Mouse (Mus musculus): ENCODE results near the gene Nufip1. TPM values are rescaled to one million over a fixed set of nuclear protein-coding genes. Genes with fewer than 3 reads are reported as not detected.

The Nufip1 gene
- polyA plus RNA-seq (2015; fragmentation: Nextera tagmentation; extraction: Ambion mirVana), result 13.3 and 14.3 TPM in 2 replicates

DNA sequence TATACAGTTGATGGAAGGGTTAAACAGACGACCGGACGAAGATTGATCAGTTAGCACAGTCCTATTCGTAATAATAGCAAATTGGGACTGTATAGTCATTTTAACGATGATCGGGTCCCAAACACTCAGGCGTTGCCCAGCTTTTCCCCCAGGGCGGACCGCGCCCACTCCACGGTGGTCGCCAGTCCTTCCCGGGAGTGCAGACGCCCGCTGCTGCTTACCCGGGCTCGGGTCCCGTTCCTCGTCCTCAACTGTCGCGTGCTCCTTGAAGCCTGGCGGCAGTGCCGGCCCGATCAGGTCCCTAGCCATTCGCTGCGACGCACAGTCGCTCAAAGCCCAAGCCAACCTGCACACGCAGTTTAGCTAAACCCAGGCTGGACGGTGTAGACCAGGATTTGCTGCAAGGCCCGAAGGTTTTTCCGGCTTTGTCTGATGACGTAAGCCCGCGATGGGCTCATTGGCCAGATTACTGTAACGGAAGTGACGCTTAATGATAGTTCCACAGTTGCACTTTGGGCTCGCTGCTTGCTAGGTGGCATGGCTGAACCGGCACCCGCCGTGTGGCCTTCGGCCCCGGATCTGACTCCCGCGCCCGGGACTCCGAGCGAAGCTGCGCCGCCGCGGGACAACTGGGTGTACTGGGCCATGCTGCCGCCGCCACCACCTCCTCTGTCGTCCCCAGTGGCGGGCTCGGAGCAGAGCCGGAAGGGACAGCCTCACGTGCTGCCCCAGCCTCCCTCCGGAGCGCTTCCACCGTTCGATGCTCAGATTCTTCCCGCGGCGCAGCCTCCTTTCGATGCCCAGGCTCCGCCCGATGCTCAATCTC, at the start of gene Nufip1, which contains the start of gene Gpalpp1:
Gene Nufip1 (plus strand): TSS at position 496 of the 826 bp plus-strand sequence.
Gene Gpalpp1 (minus strand): TSS at position 365 of the 826 bp plus-strand sequence.
- Histone ChIP-seq H3K4me3 (peak within 1 kb of the TSS; percentile 89), H3K9me3 (no peaks in the 10 kb centered on the region), H3K4me2 (peak within 1 kb of the TSS; percentile 66), H3K27ac (replicated peaks) (peak within 1 kb of the TSS; percentile 87), H3K9ac (peak within 1 kb of the TSS; percentile 85), H3K36me3 (peaks cover 33% of the 10 kb centered on the region), H3K4me1 (replicated peaks) (peaks cover 28% of the 10 kb centered on the region), H3K27me3 (no peaks in the 10 kb centered on the region)
- ATAC-seq (ENCODE audit: low read depth), result peak; percentile 99
- under 1% methylated on average over 69 of the region's 69 CpGs for WGBS

- no peak for ATAC-seq (ENCODE audit: low read depth)
- Histone ChIP-seq H3K27ac (replicated peaks) (peak overlapping the region; percentile 74), H3K9ac (no peak overlapping the region), H3K9me3 (no peaks in the 10 kb centered on the region), H3K4me1 (replicated peaks) (peaks cover 19% of the 10 kb centered on the region), H3K4me3 (no peak overlapping the region), H3K4me2 (no peak overlapping the region), H3K27me3 (no peaks in the 10 kb centered on the region), H3K36me3 (no peaks in the 10 kb centered on the region)
- 26% methylated on average over 1 of the region's 1 CpGs for WGBS
These were observed 43.5 kb upstream of the Nufip1 start for GRCm38 (mm10) chr14:76067237-76067636.

GRCm38 (mm10) chr14:76068296-76068695, 42.4 kb upstream of the Nufip1 start:
- Histone ChIP-seq H3K9ac (no peak overlapping the region), H3K9me3 (no peaks in the 10 kb centered on the region), H3K27ac (replicated peaks) (peak overlapping the region; percentile 79), H3K27me3 (no peaks in the 10 kb centered on the region), H3K4me3 (no peak overlapping the region), H3K4me1 (replicated peaks) (peaks cover 19% of the 10 kb centered on the region), H3K36me3 (no peaks in the 10 kb centered on the region), H3K4me2 (no peak overlapping the region)
- WGBS, result 56% methylated on average over 4 of the region's 4 CpGs
- no peak for ATAC-seq (ENCODE audit: low read depth)

- Histone ChIP-seq H3K9me3 (no peaks in the 10 kb centered on the region), H3K4me2 (no peak overlapping the region), H3K27ac (replicated peaks) (peak overlapping the region; percentile 79), H3K36me3 (no peaks in the 10 kb centered on the region), H3K9ac (no peak overlapping the region), H3K4me3 (no peak overlapping the region), H3K27me3 (no peaks in the 10 kb centered on the region), H3K4me1 (replicated peaks) (peaks cover 19% of the 10 kb centered on the region)
- 54% methylated on average over 4 of the region's 4 CpGs for WGBS
- ATAC-seq (ENCODE audit: low read depth), result no peak
These were observed 41.4 kb upstream of the Nufip1 start for GRCm38 (mm10) chr14:76069296-76069695.

GRCm38 (mm10) chr14:76072626-76073025, 38.1 kb upstream of the Nufip1 start:
- H3K36me3 ChIP-seq, result no peaks in the 10 kb centered on the region
- no peaks in the 10 kb centered on the region for H3K9me3 ChIP-seq
- no peaks in the 10 kb centered on the region for H3K27me3 ChIP-seq
- H3K4me1 ChIP-seq (replicated peaks), result peaks cover 29% of the 10 kb centered on the region
- H3K4me3 ChIP-seq, result no peak overlapping the region
- H3K27ac ChIP-seq (replicated peaks), result 0 out of 2 replicates have a peak overlapping the region, but pooled peaks have one; percentile 9
- no peak overlapping the region for H3K4me2 ChIP-seq
- no peak overlapping the region for H3K9ac ChIP-seq
- WGBS, result 68% methylated on average over 2 of the region's 2 CpGs
- ATAC-seq (ENCODE audit: low read depth), result no peak

- Histone ChIP-seq H3K4me3 (no peak overlapping the region), H3K9me3 (no peaks in the 10 kb centered on the region), H3K27ac (replicated peaks) (no peak overlapping the region), H3K9ac (no peak overlapping the region), H3K4me2 (no peak overlapping the region), H3K36me3 (no peaks in the 10 kb centered on the region), H3K27me3 (no peaks in the 10 kb centered on the region), H3K4me1 (replicated peaks) (peaks cover 24% of the 10 kb centered on the region)
- WGBS, result 77% methylated on average over 1 of the region's 1 CpGs
- no peak for ATAC-seq (ENCODE audit: low read depth)
These were observed 36.5 kb upstream of the Nufip1 start for GRCm38 (mm10) chr14:76074206-76074605.

- H3K4me1 ChIP-seq (replicated peaks), result peaks cover 15% of the 10 kb centered on the region
- H3K36me3 ChIP-seq, result no peaks in the 10 kb centered on the region
- H3K9me3 ChIP-seq, result no peaks in the 10 kb centered on the region
- no peaks in the 10 kb centered on the region for H3K27me3 ChIP-seq
- H3K4me2 ChIP-seq, result no peak overlapping the region
- no peak for ATAC-seq (ENCODE audit: low read depth)
- 0 out of 2 replicates have a peak overlapping the region, but pooled peaks have one; percentile 7 for H3K27ac ChIP-seq (replicated peaks)
- no peak overlapping the region for H3K4me3 ChIP-seq
- no peak overlapping the region for H3K9ac ChIP-seq
- WGBS, result 60% methylated on average over 4 of the region's 4 CpGs
These were observed 35.0 kb upstream of the Nufip1 start for GRCm38 (mm10) chr14:76075721-76076120.

- H3K4me2 ChIP-seq, result no peak overlapping the region
- no peak overlapping the region for H3K9ac ChIP-seq
- peak; percentile 57 for ATAC-seq (ENCODE audit: low read depth)
- peaks cover 15% of the 10 kb centered on the region for H3K4me1 ChIP-seq (replicated peaks)
- 42% methylated on average over 4 of the region's 4 CpGs for WGBS
- H3K9me3 ChIP-seq, result no peaks in the 10 kb centered on the region
- no peaks in the 10 kb centered on the region for H3K36me3 ChIP-seq
- no peak overlapping the region for H3K27ac ChIP-seq (replicated peaks)
- H3K4me3 ChIP-seq, result no peak overlapping the region
- no peaks in the 10 kb centered on the region for H3K27me3 ChIP-seq
These were observed 34.1 kb upstream of the Nufip1 start for GRCm38 (mm10) chr14:76076602-76077001.

GRCm38 (mm10) chr14:76077088-76077491, 33.6 kb upstream of the Nufip1 start:
- Histone ChIP-seq H3K4me1 (replicated peaks) (peaks cover 15% of the 10 kb centered on the region), H3K36me3 (no peaks in the 10 kb centered on the region), H3K4me3 (no peak overlapping the region), H3K9ac (no peak overlapping the region), H3K4me2 (no peak overlapping the region), H3K27ac (replicated peaks) (peak overlapping the region; percentile 20; the same call in 1 of the 2 replicates), H3K9me3 (no peaks in the 10 kb centered on the region), H3K27me3 (no peaks in the 10 kb centered on the region)
- peak; percentile 78 for ATAC-seq (ENCODE audit: low read depth)
- WGBS, result 47% methylated on average over 9 of the region's 9 CpGs

GRCm38 (mm10) chr14:76081451-76081850, 29.2 kb upstream of the Nufip1 start:
- WGBS, result 60% methylated on average over 11 of the region's 11 CpGs

GRCm38 (mm10) chr14:76082086-76082636, 28.5 kb upstream of the Nufip1 start:
- H3K4me1 ChIP-seq (replicated peaks), result peaks cover under 1% of the 10 kb centered on the region; the same call in 1 of the 2 replicates
- no peak overlapping the region for H3K27ac ChIP-seq (replicated peaks)
- no peak overlapping the region for H3K4me3 ChIP-seq
- H3K9ac ChIP-seq, result no peak overlapping the region
- H3K9me3 ChIP-seq, result no peaks in the 10 kb centered on the region
- 85% methylated on average over 13 of the region's 13 CpGs for WGBS
- H3K27me3 ChIP-seq, result no peaks in the 10 kb centered on the region
- ATAC-seq (ENCODE audit: low read depth), result no peak
- no peaks in the 10 kb centered on the region for H3K36me3 ChIP-seq
- H3K4me2 ChIP-seq, result no peak overlapping the region

More at GRCm38 (mm10) chr14:76081451-76081850, 29.2 kb upstream of the Nufip1 start:
- no peaks in the 10 kb centered on the region for H3K36me3 ChIP-seq
- H3K4me2 ChIP-seq, result no peak overlapping the region
- H3K27me3 ChIP-seq, result no peaks in the 10 kb centered on the region
- peaks cover 7% of the 10 kb centered on the region for H3K4me1 ChIP-seq (replicated peaks)
- H3K9ac ChIP-seq, result no peak overlapping the region
- H3K4me3 ChIP-seq, result no peak overlapping the region
- ATAC-seq (ENCODE audit: low read depth), result no peak
- H3K27ac ChIP-seq (replicated peaks), result no peak overlapping the region
- H3K9me3 ChIP-seq, result no peaks in the 10 kb centered on the region

- Histone ChIP-seq H3K4me1 (replicated peaks) (no peaks in the 10 kb centered on the region), H3K4me2 (no peak overlapping the region), H3K27ac (replicated peaks) (no peak overlapping the region), H3K9me3 (no peaks in the 10 kb centered on the region), H3K27me3 (no peaks in the 10 kb centered on the region), H3K36me3 (peaks cover 6% of the 10 kb centered on the region), H3K4me3 (no peak overlapping the region), H3K9ac (no peak overlapping the region)
- no peak for ATAC-seq (ENCODE audit: low read depth)
- WGBS, result 82% methylated on average over 3 of the region's 3 CpGs
These were observed 26.5 kb upstream of the Nufip1 start for GRCm38 (mm10) chr14:76084188-76084587.
